Mouse (Mus musculus): ENCODE data around the gene Serping1. TPM values are rescaled to one million over a fixed set of nuclear protein-coding genes. Genes with fewer than 3 reads are reported as not detected.
"Not testable (repeated sequence)": the region's sequence is repeated elsewhere in the genome, so short reads cannot be mapped to it uniquely, and the experiment has no call there.

Gene Serping1
- 31.8 and 33.5 TPM in 2 replicates for total RNA-seq (2021)
- long read RNA-seq, transcript Serping1-201 (8 exons, 1,768 nt) = major isoform, 168 of 298 reads
- long read RNA-seq, partial matches to known transcripts = 107 of 298 reads
- long read RNA-seq, other reads (novel, unspliced or antisense) = 23 of 298 reads

- DNase-seq = no peak
Observed at GRCm38 (mm10) chr2:84775241-84775640, at the start of gene Serping1. Gene Serping1, minus strand, starts transcription at chr2:84775444.

- no peak for DNase-seq
Observed at GRCm38 (mm10) chr2:84823237-84823636, 48.0 kb upstream of the Serping1 start.

DNA sequence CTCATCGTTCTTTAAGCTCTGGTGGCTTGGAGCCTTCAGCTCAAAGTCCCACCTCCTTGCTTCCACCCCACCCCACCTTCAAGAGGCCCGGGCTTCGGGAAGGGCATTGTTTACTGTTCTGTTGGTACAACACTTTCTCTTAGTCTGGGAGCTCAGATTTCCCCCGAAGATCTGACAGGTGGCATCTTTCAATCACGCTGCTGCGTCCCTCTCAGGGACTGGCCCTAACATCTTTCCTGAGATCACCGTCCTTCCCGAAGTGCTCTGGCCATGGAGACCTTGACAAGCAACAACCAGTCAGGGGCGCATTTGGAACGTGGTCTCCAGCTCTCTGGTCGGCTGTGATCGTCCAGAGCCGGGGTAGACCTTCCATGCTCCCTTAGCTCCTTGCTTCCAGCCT lies 47.3 kb upstream of the Serping1 start, which contains the start of gene Smtnl1:
Gene Smtnl1 (minus strand): TSS at position 101 of the 400 bp plus-strand sequence.
- no peak for DNase-seq

DNA sequence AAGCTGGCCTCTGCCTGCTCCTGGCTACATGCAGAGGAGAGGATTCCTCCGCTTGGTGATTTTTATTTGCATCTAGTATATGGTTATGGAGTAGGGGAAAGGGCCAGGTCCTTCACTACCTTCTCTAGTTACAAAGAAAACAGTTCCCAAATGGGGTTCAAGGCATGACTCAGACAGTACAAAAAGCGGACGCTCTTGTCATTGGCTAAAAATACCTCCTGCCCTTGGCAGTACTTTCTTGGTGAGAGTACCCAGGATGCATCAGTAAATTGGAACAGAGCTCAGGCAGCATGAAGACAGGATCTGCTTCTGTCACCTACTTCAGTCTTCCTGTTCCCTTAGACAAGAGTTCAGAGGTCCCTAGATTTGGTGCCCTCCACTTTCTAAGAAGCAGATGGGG lies 44.6 kb upstream of the Serping1 start:
- no peak for DNase-seq

- DNase-seq = no peak
Observed at GRCm38 (mm10) chr2:84812676-84813075, 37.4 kb upstream of the Serping1 start.

DNA sequence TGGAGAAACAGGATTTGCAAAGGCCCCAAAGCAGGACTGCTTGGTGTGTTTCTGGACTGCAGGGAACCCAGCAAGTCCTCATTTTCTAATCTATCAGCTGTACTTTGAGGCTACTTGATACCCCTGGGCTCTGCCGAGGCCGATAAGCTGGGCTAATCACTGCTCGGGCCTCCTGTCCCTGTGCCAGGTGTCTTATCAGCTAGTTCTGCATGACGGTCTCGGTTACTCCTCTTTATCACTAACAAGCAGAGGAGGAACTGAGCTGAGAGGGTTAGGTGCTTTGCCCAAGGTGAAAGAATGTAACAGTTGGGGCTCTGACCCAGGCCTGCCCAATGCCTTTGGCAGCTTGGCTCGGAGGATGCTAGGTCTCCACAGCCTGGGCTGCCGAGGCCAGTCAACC lies 36.6 kb upstream of the Serping1 start:
- DNase-seq = no peak

- DNase-seq = peak; percentile 76
Observed at GRCm38 (mm10) chr2:84810886-84811577, 35.8 kb upstream of the Serping1 start.

DNA sequence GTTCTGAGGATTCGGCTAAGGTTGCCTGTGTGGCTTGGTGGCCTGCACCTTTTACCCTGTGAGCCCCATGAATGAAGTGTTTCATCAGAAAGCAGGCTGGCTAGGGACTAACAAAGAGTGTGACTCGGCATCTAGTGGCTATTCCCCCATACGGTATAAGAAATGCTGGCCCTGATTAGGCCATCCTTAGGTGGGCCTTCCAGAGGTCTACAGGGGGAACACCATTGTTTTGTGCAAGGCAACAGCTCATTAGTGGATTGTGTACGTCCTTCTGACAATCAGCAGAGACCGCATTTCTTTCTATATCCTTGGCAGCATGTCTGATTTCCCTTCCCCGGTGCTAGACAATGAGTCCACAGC lies 35.3 kb upstream of the Serping1 start:
- no peak for DNase-seq

GRCm38 (mm10) chr2:84809330-84809729 lies 34.1 kb upstream of the Serping1 start:
- no peak for DNase-seq

DNA sequence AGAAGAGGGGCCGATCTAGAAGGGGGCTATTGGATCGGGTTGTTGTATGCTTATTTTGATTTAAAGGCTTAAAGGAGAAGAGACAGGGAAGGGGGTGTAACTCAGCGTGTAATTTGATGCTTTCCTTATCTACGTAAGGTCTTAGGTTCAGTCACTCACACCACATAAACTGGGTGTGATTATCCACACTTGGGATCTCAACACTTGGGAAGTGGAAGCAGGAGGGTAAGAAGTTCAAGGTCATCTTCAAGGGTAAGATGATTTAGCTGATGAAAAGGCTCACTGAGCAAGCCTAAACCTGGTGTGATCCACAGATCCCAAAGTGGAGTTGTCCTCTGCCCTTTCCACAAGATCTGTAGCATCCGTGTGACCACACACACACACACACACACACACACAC lies 31.3 kb upstream of the Serping1 start:
- no peak for DNase-seq

GRCm38 (mm10) chr2:84803963-84804362 lies 28.7 kb upstream of the Serping1 start:
- no peak for DNase-seq

- DNase-seq = not testable (repeated sequence)
Observed at GRCm38 (mm10) chr2:84801223-84801622, 26.0 kb upstream of the Serping1 start.

- no peak for DNase-seq
Observed at GRCm38 (mm10) chr2:84800304-84800703, 25.1 kb upstream of the Serping1 start.

GRCm38 (mm10) chr2:84799041-84799561 lies 23.9 kb upstream of the Serping1 start:
- peak; percentile 42 for DNase-seq

DNA sequence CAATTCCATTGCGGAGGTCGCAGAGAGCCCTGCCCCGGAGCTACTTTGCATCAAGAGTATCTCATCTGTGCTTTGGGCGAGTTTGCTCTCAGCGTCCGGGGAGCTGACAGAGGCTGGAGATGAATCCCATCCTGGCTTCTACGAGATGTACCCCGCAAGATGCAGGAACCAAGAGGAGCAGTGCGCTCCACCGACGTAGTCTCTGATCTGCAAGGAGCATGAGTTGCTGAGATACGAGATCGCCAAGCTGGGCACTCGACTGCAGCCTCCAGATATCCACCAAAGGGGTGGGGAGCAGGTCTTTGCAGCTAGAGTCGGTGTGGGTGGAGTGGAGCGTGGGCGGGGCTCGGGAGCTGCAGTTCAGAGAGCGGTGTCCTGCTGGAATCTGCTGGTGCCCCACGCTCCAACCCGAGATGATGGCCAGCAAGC lies 23.3 kb upstream of the Serping1 start, which contains the start of gene Ube2l6:
Gene Ube2l6 (plus strand): TSS at position 336 of the 429 bp plus-strand sequence.
- DNase-seq = peak; percentile 71

- peak; percentile 69 for DNase-seq
Observed at GRCm38 (mm10) chr2:84797833-84798492, 22.7 kb upstream of the Serping1 start.

DNA sequence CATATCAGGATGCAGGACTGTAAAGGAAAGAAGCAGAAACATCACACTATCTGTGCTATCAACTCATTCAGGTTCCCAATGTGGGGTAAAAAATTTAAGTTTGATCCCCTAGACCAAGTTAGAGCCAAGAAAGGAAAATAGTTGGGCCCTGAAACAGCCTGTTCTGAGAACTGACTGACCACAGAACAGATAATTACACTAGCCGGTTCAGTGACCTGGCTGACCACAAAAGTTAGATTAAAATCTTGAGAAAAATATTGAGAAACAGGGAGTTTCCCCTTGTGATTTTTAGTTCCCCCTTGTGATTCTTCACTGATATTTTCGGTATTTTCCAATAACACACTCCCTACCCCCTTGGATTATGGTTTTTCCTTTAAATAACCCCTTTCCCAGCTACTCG lies 18.6 kb upstream of the Serping1 start:
- DNase-seq = no peak

- DNase-seq = no peak
Observed at GRCm38 (mm10) chr2:84793154-84793553, 17.9 kb upstream of the Serping1 start.

- DNase-seq = no peak
Observed at GRCm38 (mm10) chr2:84792516-84792915, 17.3 kb upstream of the Serping1 start.

- DNase-seq = no peak
Observed at GRCm38 (mm10) chr2:84790418-84790817, 15.2 kb upstream of the Serping1 start.

- no peak for DNase-seq
Observed at GRCm38 (mm10) chr2:84788316-84788715, 13.1 kb upstream of the Serping1 start.

GRCm38 (mm10) chr2:84783840-84784566 lies 8.8 kb upstream of the Serping1 start:
- no peak for DNase-seq

- no peak for DNase-seq
Observed at GRCm38 (mm10) chr2:84783315-84783714, 8.1 kb upstream of the Serping1 start.

All from adrenal gland, postnatal 25 days (tissue).